Mouse (Mus musculus): ENCODE results near the gene Gm42417.

- TF ChIP-seq CTCF (IDR thresholded peaks at IDR 0.05; ENCODE audit: low read depth): no peak
- TF ChIP-seq EP300 (IDR thresholded peaks at IDR 0.05; ENCODE audit: low read depth): no peak
Measured at GRCm38 (mm10) chr1:36567818-36568603, 28.8 kb upstream of the Gm42417 start.

Measured in heart, postnatal 0 days (tissue).